Mouse (Mus musculus): ENCODE measurements around the gene Arl15.

DNA sequence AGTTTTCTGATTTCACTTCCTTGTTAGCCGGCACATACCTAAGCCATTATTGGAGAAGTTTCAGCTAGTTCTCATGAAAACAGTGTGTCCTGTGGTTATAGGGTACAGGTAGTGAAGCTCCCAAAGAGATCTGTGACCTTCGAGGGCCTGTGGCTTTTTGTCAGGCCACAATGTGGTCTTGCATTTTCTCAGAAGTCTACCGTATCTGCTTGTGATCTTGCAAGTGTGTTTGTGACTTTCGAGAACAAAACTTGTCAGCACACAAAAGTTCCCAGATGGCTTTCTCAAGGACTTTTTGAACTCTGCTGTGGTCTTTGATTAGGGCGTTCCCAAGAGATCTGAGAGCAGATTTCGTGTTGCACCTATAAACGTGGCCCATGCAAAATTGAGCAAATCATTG lies 394.5 kb downstream of the Arl15 start:
- no peak for TF ChIP-seq CTCF (IDR thresholded peaks at IDR 0.05; ENCODE audit: low read depth, low read length)
- TF ChIP-seq POLR2A (IDR thresholded peaks at IDR 0.05; ENCODE audit: borderline replicate concordance, low read depth, low read length): no peak
